Mouse (Mus musculus): ENCODE measurements at regions not wholly inside any gene's neighbourhood (a gene's known extent, or its start where the extent isn't known, plus 50 kb on each side); places are given as distances from the start of the nearest gene placed in this dataset.
"Not testable (repeated sequence)": the region's sequence is repeated elsewhere in the genome, so short reads cannot be mapped to it uniquely, and the experiment has no call there.

GRCm38 (mm10) chr4:3087616-3088015 is 79.5 kb upstream of the Vmn1r2 start:
- not testable (repeated sequence) for DNase-seq (ENCODE audit: low read depth, low spot score)

DNA sequence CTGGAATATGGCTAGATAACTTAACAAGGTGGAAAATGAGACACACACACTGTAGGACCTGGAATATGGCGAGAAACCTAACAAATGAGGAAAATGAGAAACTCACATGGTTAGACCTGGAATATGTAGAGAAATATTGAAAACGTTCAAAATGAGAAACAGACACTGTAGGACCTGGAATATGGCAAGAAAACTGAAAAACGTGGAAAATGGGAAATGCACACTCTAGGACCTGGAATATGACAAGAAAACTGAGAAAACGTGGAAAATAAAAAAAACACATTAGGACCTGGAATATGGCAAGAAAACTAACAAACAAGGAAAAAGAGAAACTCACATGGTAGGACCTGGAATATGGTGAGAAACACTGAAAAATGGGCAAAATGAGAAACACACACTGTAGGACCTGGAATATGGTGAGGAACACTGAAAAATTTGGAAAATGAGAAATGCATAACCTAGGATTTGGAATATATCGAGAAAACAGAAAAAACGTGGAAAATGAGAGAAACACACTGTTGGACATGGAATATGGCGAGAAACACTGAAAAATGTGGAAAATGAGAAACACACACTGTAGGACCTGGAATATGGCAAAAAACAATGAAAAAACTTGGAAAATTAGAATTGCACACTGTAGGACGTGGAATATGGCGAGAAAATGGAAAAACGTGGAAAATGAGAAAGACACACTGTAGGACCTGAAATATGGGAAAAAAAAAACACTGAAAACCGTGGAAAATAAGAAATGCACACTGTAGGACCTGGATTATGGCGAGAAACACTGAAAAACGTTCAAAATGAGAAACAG is 77.3 kb upstream of the Vmn1r2 start:
- DNase-seq (ENCODE audit: low read depth, low spot score), result peak; percentile 37
- no peaks in the 10 kb centered on the region for H3K36me3 ChIP-seq (ENCODE audit: control insufficient read depth, insufficient read depth, low read length, poor library complexity, severe bottlenecking)
- no peaks in the 10 kb centered on the region for H3K27me3 ChIP-seq (ENCODE audit: control insufficient read depth, insufficient read depth, low read length, poor library complexity, severe bottlenecking)

More at GRCm38 (mm10) chr4:3087616-3088015, 79.5 kb upstream of the Vmn1r2 start:
- not testable (repeated sequence) for H3K27me3 ChIP-seq (ENCODE audit: control insufficient read depth, insufficient read depth, low read length, poor library complexity, severe bottlenecking); H3K36me3 ChIP-seq (ENCODE audit: control insufficient read depth, insufficient read depth, low read length, poor library complexity, severe bottlenecking)

DNA sequence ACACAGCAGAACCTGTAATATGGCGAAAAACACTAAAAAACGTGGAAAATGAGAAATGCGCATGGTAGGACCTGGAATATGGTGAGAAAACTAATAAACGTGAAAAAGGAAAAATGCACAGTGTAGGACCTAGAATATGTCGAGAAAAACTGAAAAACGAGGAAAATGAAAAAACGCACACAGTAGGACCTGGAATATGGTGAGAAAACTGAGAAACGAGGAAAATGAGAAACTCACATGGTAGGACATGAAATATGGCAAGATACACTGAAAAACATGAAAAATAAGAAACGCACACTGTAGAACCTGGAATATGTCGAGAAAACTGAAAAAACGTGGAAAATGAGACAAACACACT is 76.8 kb upstream of the Vmn1r2 start:
- DNase-seq (ENCODE audit: low read depth, low spot score), result peak; percentile 23

DNA sequence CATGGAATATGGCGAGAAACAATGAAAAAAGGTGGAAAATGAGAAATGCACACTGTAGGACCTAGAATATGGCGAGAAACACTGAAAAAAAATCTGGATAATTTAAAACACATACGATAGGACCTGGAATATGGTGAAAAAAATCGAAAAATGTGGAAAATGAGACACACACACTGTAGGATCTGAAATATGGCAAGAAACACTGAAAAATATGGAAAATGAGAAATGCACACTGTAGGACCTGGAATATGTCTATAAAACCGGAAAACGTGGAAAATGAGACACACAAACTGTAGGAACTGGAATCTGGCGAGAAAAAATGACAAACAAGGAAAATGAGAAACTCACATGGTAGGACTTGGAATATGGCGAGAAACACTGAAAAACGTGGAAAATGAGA is 76.4 kb upstream of the Vmn1r2 start:
- no peaks in the 10 kb centered on the region for H3K27me3 ChIP-seq (ENCODE audit: control insufficient read depth, insufficient read depth, low read length, poor library complexity, severe bottlenecking)
- peak; percentile 11 for DNase-seq (ENCODE audit: low read depth, low spot score)

More for the DNA sequence above, 76.8 kb upstream of the Vmn1r2 start:
- no peaks in the 10 kb centered on the region for H3K27me3 ChIP-seq (ENCODE audit: control insufficient read depth, insufficient read depth, low read length, poor library complexity, severe bottlenecking)
- H3K36me3 ChIP-seq (ENCODE audit: control insufficient read depth, insufficient read depth, low read length, poor library complexity, severe bottlenecking), result no peaks in the 10 kb centered on the region

More for the DNA sequence above, 76.4 kb upstream of the Vmn1r2 start:
- no peaks in the 10 kb centered on the region for H3K36me3 ChIP-seq (ENCODE audit: control insufficient read depth, insufficient read depth, low read length, poor library complexity, severe bottlenecking)
